Mouse (Mus musculus) myocyte (in vitro differentiated cells): ENCODE results near the gene Rps15a. TPM values are rescaled to one million over a fixed set of nuclear protein-coding genes. Genes with fewer than 3 reads are reported as not detected.

ENCODE experiments used
- polyA plus RNA-seq: library from polyadenylated mRNA; unstranded; fragments of >200 nt; fragmentation: generic; extraction: Trizol; gene quantifications from one replicate; pipeline ENCODE4 v1.2.1, GENCODE M21; 2012; ENCODE audit warnings: missing spikeins

The Rps15a gene
- polyA plus RNA-seq, 1 experiment, result 1,920 TPM

Other genes starting within 250 kb of the Rps15a start
- gene Arl6ip1, start 13.5 kb upstream of the Rps15a start, polyA plus RNA-seq, result 120 TPM
- gene Smg1, start 127.5 kb upstream of the Rps15a start, polyA plus RNA-seq, result 7.9 TPM